Mouse (Mus musculus) fat pad, adult 2 months (tissue): Measurements from ENCODE around the gene Olfr1026.

Source experiments
- DNase-seq: peaks from one replicate; pipeline ENCODE4 v3.0.0-alpha.2; 2011; ENCODE audit warnings: low read depth, low spot score; ENCODE audit errors: extremely low read depth

Gene Olfr1026

DNA sequence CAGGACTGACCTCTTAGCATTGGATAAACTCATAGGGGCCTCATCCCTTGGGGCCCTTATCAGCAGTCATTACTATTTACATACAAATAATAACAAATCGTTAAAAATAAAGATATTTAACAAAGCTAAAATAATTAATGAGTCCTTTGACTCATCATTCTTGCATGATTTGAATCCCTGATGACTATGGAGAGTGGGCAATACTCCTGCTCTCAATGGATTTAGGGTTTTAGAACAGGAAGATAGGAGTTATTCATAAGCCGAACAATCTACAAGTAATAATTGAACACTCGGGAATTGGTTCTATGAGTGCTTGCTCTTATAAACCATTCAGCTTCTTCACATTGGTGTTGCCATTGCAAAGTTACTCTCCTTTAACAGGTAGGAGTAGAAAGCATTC lies at the start of gene Olfr1026:
Gene Olfr1026 (plus strand): TSS at position 301 of the 400 bp plus-strand sequence.
- DNase-seq, result no peak

DNA sequence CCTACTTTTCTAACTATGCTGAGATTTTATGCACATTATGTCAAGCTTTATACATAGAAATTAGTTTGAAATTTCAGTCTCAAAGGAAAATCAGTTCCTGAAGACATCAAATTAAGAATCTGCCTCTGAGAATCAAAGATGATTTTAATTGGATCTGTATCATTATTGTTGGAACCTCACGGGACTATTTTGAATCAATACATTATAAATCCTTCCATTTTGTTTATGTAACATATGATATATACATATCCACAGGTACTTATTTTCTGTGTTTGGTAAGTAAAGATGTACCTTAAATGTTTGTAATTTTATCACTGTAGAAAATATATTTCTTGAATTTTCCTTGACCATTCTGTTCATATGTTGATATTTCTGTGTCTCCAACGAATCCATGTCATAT lies 36.0 kb upstream of the Olfr1026 start, which contains the start of gene Olfr1023:
Gene Olfr1023 (plus strand): TSS at position 301 of the 400 bp plus-strand sequence.
- no peak for DNase-seq

DNA sequence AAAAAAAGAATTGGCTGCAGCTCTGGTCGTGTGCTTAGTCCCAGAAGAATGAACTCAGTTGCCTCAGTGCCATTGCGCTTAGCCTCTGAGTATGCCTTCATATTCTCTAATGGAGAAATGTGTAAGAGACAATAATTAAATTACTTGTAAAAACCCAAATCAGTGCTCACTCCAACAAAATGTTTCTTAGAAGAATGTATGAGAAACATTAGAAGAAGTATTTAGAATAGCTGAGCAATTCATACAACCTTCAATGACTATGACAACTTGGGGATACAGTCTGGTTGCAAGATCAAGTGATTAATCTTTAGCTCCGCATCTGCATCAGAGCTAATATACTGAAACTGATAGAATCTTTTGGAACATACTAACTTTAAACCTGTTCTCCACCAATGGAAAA lies 16.4 kb upstream of the Olfr1026 start, which contains the start of gene Olfr1024:
Gene Olfr1024 (minus strand): TSS at position 101 of the 400 bp plus-strand sequence.
- DNase-seq, result no peak

DNA sequence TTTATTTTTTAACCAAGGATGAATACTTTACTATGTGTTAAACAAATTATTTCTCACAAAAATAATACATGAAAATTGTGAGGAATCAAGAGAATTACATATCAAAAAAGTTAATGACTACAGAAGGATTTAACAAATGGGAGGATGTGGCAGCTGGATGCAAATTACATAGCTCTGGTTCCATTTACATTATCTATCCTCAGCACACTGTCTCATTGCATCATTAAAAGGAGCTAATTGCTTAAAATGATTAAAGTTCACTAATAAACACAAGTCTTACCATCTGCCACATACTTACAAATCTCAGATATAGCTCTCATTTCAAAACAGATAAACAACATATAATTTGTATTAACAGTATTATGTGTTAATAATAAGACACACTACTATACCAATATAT lies 8.2 kb upstream of the Olfr1026 start:
- no peak for DNase-seq

DNA sequence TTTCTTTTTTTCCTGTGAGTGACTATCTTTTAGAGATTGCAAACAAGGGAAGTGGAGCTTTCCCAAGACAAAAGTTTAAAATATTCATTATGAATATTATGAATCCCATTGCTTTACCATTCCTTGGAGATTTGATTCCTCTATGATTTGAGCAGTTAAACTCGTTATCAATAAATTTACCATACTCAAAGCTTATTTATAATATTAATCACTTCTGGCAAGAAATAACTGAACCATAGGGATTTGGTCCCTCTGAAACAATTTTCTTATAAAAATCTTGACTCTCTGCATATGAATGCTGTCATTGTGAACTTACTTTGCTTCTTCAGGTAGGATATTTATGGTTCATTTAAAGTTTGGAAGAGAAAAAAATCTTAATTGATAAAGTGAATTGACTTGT lies 6.5 kb upstream of the Olfr1026 start, which contains the start of gene Olfr1025-ps1:
Gene Olfr1025-ps1 (plus strand): TSS at position 301 of the 400 bp plus-strand sequence.
- no peak for DNase-seq

DNA sequence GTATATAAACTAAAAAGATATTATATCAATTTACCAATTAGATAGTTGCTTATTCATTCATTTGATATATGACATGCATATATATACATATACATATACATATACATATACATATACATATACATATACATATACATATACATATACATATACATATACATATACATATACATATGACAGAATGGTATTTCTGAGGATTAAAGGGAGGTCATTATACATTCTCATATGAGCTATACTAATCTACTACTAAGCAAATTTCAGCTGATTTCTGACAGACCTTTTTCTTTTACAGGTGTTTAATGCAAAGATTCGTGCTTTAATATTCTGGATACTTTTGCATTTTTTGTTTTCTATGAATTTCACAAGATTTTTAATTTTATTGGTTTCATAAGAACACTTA lies 28.8 kb downstream of the Olfr1026 start, which contains the start of gene Olfr1028:
Gene Olfr1028 (plus strand): TSS at position 301 of the 400 bp plus-strand sequence.
- DNase-seq, result no peak

DNA sequence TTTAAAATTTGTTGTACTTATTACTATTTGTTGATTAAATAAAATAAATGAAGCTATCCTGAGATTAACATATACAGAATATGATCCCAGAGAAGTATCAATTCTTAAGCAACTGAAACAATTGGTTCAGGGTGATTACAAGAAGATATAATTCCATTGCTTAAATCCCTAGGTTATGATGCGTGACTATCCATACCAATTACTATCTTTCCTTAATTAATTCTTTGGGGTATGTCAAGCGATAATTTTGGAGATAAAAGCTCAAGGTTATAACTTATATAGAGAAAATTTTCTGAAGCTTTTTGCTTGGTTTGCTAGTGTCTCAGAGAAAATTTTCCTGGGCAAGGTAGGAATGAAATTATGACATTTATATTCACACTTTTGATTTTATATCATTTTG lies 52.2 kb downstream of the Olfr1026 start, which contains the start of gene Olfr1029:
Gene Olfr1029 (plus strand): TSS at position 301 of the 400 bp plus-strand sequence.
- DNase-seq, result no peak
